Mouse (Mus musculus) cerebellum, adult (tissue): ENCODE data around the gene Cish.

Experiments used
- ATAC-seq: cut with Nextera tagmentation; 2 replicates; pipeline ENCODE4 v1.9.2; 2017; ENCODE audit warnings: mild to moderate bottlenecking, moderate library complexity, mixed read lengths; ENCODE audit not compliant: insufficient number of reproducible peaks, low FRiP score, low TSS enrichment

The Cish gene

GRCm38 (mm10) chr9:107312811-107313584 lies 17.2 kb downstream of the Cish start:
- no peak for ATAC-seq

DNA sequence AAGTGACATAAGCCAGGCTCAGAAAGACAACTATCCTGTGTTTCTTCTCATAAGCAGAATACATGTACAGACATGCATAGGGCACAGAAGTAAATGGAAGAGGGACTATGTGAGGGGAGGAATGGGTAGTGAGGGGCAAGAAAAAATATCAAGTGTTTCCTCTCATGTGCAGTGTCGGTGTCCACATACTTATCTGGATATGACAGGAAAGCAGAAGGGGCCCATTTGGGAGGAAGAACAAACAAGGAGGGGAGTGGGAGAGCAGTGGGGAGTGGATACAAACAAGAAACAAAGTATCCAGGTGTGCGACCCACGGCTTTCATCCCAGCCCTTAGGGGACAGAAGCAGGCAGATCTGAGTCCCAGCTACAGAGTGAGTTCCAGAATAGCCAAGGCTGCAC lies 18.1 kb downstream of the Cish start:
- ATAC-seq: no peak

DNA sequence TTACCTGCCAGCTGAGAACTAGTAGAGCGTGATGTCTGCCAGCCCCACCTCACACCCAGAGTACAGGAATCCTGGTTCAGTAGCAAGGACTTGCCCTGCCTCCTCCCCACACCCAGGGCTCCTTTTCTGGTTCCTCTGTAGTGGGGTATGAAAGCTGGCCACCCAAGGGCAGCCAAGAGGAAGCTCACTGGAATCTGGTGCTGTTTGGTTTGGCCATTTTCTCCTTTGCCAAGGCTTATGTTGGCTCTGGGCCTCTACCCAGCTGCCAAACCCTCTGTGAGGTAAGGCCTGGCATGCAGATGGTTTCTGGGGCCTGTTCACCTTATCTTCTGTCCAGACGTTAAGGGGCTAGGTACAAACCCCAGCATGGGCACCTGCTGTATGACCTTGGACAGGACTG lies 20.0 kb downstream of the Cish start:
- no peak for ATAC-seq

- ATAC-seq: no peak
These were observed 26.7 kb downstream of the Cish start for GRCm38 (mm10) chr9:107322461-107323050.

DNA sequence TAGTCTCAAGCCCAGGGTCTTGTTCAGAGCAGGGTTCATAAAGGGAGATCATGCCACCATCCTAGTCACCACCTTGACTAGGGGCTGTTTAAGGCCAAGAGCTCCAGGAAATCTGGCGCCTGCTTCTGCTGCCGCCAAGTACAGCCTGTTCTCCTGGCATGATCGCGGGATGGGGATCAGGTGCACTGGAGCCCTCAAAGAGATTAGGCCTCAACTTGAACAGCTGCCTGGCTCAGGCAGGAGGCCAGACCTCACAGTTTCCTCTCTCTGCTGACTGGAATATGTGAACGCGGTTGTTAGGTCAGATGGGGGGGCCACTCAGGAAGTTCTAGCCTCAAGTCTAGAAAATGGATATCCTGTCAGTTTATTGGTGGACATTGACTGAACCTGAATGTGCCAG lies 27.7 kb downstream of the Cish start:
- ATAC-seq: peak; percentile 52; the same call in 1 of the 2 replicates

DNA sequence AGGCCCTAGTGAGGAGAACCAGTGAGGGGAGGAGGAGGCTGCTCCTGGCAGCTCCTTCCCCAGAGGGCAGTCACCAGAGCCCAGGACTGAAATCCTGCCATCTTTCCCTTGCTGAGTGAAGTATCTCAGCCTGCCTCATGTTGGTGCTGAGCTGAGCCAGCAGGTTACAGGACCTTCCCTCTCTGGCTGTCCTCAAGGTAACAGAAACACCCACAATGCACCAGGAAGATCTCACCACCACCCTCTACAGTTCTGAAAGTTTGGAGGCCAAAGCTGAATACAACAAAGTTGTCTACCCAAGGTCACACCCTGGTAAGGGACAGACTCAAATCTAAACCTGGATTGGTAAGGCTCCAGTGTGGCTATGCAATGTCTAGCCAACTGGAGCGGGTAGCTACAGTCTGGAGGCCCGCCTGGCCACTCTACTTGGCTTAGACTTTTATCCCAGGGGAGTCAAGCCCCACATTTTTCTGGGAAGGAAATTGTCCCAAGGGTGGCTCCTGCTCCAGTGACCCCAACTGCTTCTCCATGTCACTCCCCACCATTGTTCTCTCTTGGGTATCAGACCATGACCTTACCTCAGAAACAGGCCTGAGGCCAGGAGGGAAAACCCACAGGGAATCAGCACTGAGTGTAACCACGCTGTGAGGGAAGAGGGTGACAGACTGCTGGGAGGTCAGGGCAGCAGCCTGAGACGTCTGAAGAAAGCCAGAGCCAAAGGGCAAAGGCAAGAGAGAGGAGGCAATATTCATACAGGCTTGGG lies 29.2 kb downstream of the Cish start:
- ATAC-seq: no peak

DNA sequence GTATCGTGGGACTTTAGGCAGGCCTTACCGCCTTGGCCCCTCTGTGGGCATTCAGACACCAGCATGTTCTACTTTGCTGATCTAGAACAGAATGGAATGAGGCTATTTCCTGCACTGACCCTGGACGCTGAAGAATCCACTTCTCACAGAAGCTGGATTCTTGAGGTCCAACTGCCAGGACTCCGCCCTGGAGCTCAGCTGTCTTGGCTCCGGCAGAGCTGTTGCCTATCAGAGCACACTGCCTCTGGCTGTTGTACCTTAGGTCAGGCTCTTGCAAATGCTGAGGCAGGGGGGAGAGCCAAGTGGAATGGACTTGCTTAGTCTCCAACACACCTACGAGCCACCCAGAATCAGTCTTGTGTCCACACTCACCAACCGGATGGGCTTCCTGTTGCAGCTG lies 30.1 kb downstream of the Cish start:
- ATAC-seq: no peak

DNA sequence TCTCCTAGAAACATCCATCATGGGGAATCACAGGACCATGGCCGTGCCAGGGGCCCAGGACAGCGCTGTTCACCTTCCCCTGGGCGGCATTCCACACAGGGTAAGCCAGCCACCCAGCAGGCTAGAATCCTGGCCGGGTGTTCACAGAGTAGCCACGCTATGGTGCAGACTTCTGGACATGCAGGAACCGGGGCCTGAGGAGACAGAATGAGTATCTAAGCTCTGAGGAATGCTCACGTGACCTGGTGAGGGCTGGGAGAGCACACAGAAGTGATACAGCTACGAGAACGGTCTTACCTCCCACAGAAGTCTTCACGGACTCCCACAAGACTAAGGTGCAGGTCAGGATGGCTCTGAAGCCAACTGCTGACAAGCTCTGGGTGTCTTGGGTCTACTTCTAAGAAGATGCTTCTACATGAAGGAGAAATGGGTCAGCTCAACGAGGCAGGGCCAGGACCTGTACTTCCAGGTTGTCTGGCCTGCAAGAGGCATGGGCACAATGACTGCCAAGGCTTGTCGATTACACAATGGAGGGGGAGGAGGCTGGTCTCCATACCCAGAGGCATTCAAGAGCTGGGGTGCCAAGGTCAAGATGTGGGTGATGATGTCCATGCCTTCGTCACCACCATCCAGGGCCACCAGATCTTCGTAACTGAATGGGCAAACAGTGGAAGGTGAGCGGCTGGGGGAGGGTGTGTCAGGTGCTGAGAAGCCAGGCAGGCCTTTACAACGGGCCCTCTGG lies 32.2 kb downstream of the Cish start:
- no peak for ATAC-seq

DNA sequence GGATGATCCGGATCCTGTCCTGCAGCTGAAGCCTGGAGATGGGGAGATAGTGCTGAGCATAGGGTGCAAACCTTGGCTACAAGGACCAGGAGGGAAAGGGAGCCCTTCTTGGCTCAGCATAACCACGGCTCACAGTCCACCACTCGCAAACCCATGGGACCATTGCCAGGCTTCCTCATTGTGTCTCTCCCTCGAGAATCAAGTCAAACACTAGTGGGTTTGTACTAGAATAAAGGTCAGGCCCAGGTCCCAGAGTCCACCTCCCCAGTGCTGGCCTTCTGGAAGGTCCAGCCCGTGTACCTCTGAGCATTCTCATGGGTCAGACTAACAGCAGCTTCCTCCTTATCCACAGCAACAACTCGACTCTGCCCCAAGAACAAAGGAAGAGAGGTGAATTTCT lies 35.0 kb downstream of the Cish start:
- ATAC-seq: no peak

GRCm38 (mm10) chr9:107333686-107334085 lies 37.9 kb downstream of the Cish start:
- ATAC-seq: no peak

- ATAC-seq: no peak
These were observed 38.5 kb downstream of the Cish start for GRCm38 (mm10) chr9:107334356-107334755.

DNA sequence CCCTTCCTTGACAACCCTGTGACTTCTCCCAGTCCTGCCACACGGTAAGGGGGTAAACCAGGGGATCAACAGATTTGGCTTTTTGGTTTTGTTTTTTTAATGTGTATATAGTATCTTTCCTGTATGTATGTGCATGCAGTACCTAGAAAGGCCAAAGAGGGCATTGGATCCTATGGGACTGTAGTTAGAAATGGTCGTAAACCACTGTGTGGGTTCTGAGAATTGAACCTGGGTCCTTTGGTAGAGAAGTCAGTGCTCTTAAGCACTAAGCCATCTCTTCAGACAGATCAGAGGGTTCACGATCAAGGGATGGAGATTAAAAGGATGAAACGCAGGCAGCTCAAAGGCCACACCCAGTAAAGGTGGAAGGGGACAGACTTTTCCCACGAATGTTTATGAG lies 39.2 kb downstream of the Cish start:
- ATAC-seq: no peak

DNA sequence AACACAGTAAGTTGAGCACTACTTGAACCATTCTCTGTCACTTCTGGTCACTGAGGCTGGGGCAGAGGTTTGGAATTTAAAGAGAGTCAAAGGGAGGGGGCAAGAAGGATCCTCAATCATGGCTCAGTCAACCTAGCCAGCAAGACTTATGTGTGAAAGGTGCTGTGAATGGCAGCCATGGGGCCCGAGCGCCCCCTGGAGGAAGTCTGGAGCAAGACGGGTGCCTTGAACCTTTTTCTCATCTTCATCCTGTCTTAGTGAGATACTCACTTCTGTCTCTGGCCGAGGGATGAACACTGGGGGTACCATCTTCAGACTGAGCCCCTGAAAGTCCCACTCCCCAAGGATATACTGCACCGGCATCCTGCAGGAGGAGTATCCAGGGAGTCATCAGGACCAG lies 40.1 kb downstream of the Cish start:
- ATAC-seq: no peak

- no peak for ATAC-seq
These were observed 40.6 kb downstream of the Cish start for GRCm38 (mm10) chr9:107336386-107336785.

DNA sequence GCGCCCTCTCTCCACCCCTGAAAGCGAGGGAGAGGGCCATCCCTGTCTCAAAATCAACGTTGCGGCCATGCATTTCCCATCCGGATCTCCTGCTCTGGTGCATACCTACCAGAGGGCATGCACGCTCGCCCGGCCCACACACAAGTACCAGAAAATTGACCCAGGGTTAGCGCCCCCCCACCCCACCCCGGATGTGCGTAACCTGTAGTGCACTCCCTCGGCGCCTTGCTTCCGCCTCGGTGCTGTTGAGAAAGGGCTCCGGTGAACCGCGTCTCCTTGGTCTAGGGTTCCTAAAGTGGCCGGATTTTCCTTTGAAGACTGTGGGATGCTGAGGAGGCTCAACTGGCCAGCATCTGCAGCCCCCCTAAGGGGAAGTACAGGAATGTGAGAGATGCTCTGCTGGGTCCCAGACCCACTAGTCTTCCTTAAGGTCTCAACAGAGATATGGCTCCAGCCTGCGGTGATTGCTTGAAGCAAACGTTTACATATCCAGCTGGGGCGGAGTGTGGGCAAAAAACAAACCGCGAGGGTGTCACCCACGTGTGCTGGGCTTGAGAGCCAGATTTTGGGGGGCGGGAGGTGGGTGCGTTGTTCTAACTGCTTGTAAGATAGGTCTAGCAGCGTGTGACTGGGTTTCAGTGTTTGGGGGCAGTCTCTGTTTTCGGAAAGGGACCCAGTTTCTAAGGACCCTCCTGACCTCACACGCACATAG lies 42.5 kb downstream of the Cish start, which contains the start of gene Hemk1:
Hemk1 (minus strand) TSS at position 179 of the 712 bp plus-strand sequence.
- peak; percentile 31; the same call in 1 of the 2 replicates for ATAC-seq

DNA sequence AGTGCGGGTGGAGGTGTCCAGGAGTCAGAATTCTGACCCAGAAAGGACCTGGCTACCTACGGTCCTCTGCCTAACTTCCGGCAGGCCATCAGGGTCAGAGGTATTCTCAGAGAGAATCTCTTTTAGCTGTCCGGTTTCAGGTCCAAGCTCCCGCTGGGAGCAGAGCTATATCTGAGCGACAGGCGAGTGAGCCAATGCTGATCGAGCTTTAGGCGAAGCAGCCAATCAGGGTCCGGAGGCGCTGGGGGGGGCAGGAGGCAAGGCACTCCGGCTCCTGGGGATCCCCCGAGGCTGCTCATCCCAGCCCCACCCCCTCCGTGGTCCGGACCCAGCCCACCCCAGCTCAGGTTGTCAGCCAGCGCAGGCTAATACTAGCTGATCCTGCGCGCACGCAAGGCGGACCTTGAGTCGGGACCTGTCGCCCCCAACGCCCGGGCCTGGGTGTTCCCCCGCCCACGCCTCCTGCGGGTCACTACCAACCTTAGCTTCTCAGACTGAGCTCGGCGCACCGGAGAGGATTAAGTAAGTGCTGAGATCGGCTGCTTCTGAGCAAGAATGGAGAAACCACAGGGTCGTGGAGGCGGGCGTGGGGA lies 44.5 kb downstream of the Cish start, which contains the start of gene 6430571L13Rik:
6430571L13Rik (plus strand) TSS at position 336 of the 593 bp plus-strand sequence.
- ATAC-seq: peak; percentile 74

GRCm38 (mm10) chr9:107340911-107341645 lies 45.3 kb downstream of the Cish start:
- no peak for ATAC-seq

- ATAC-seq: no peak
These were observed 46.4 kb downstream of the Cish start for GRCm38 (mm10) chr9:107342201-107342709.
